Comparison of ENCODE assay signal across 9 mouse cellular contexts in genomic region chr6:52208868-52209684, GRCm38 (mm10). TPM values are rescaled to one million over a fixed set of nuclear protein-coding genes. Genes with fewer than 3 reads are reported as not detected.
DNase-seq lines count a peak whose midpoint lies in the region; ATAC-seq and TF ChIP-seq lines count a peak whose summit lies in the region.
"Had no signal": no experiment of that assay in that cellular context is flagged by ENCODE, and none has a peak within 500 bp of the region (broad histone marks: within the 10 kb centered on the region; RNA-seq: fewer than 3 reads in every experiment).

No protein-coding gene starts in this region.

- 0 out of 2 replicates have a peak, but pooled peaks cover 3% of the 10 kb centered on the region for H3K4me1 ChIP-seq in lung, embryonic 14.5 days (ENCODE audit: insufficient read depth)
- peaks cover 35% of the 10 kb centered on the region for H3K4me1 ChIP-seq in heart, embryonic 15.5 days (replicated peaks)
- H3K4me1 ChIP-seq in neural tube, embryonic 15.5 days = peaks cover 68% of the 10 kb centered on the region

- no peak for DNase-seq in lung, embryonic 14.5 days
- DNase-seq in lung, postnatal 36 days = no peak
- peak; percentile 17 to 39 for DNase-seq in kidney, postnatal 25 days
- no peak for DNase-seq in urinary bladder, postnatal 10 days (ENCODE audit: low spot score)
- DNase-seq in left cerebral cortex, adult 8-10 months (ENCODE audit: low spot score in 2 of 2) = no peak
- DNase-seq in gastrocnemius, adult 8-10 months (ENCODE audit: low spot score in 2 of 2) = no peak
- DNase-seq: retina, postnatal 1 day had no signal

- peak overlapping the region; percentile 89 for H3K27ac ChIP-seq in lung, embryonic 14.5 days (ENCODE audit: low read depth)
- H3K27ac ChIP-seq in heart, embryonic 15.5 days = no peak overlapping the region
- peak overlapping the region; percentile 89 for H3K27ac ChIP-seq in neural tube, embryonic 15.5 days (replicated peaks)

- no peaks in the 10 kb centered on the region for H3K9me3 ChIP-seq in lung, embryonic 14.5 days (ENCODE audit: low read depth, low read length)
- no peaks in the 10 kb centered on the region for H3K9me3 ChIP-seq in heart, embryonic 15.5 days (replicated peaks)
- no peaks in the 10 kb centered on the region for H3K9me3 ChIP-seq in neural tube, embryonic 15.5 days (replicated peaks)

- H3K4me3 ChIP-seq in lung, embryonic 14.5 days (ENCODE audit: low read depth, low read length) = peak overlapping the region; percentile 90
- peak overlapping the region; percentile 33 for H3K4me3 ChIP-seq in heart, embryonic 15.5 days
- H3K4me3 ChIP-seq in neural tube, embryonic 15.5 days (replicated peaks) = peak overlapping the region; percentile 81

- peak overlapping the region; percentile 87 for H3K4me2 ChIP-seq in lung, embryonic 14.5 days
- H3K4me2 ChIP-seq in heart, embryonic 15.5 days = peak overlapping the region; percentile 49
- H3K4me2 ChIP-seq in neural tube, embryonic 15.5 days = peak overlapping the region; percentile 85

- H3K9ac ChIP-seq in lung, embryonic 14.5 days = peak overlapping the region; percentile 64
- H3K9ac ChIP-seq in heart, embryonic 15.5 days = no peak overlapping the region
- H3K9ac ChIP-seq in neural tube, embryonic 15.5 days (replicated peaks) = peak overlapping the region; percentile 63

- 0 out of 2 replicates have a peak, but pooled peaks cover 5% of the 10 kb centered on the region for H3K36me3 ChIP-seq in lung, embryonic 14.5 days (ENCODE audit: insufficient read depth)
- no peaks in the 10 kb centered on the region for H3K36me3 ChIP-seq in heart, embryonic 15.5 days
- H3K36me3 ChIP-seq in neural tube, embryonic 15.5 days = 0 out of 2 replicates have a peak, but pooled peaks cover 3% of the 10 kb centered on the region

- 17% methylated on average over 18 of the region's 18 CpGs for WGBS in lung, embryonic 14.5 days
- WGBS in heart, embryonic 15.5 days = 14% methylated on average over 18 of the region's 18 CpGs
- 3% methylated on average over 18 of the region's 18 CpGs for WGBS in neural tube, embryonic 15.5 days

- no peak for TF ChIP-seq CTCF in lung, embryonic 14.5 days (IDR thresholded peaks at IDR 0.05; ENCODE audit: low read depth)

- no peak for ATAC-seq in lung, embryonic 14.5 days (ENCODE audit: insufficient read depth)
- ATAC-seq in heart, embryonic 15.5 days (replicated peaks; ENCODE audit: insufficient number of reproducible peaks, insufficient read depth, low FRiP score, low read depth) = no peak
- no peak; the same call in 1 of the 2 replicates for ATAC-seq in neural tube, embryonic 15.5 days (ENCODE audit: low FRiP score)

- H3K27me3 ChIP-seq in lung, embryonic 14.5 days (ENCODE audit: insufficient read depth, low read length) = peaks cover 90% of the 10 kb centered on the region
- peaks cover 99% of the 10 kb centered on the region for H3K27me3 ChIP-seq in heart, embryonic 15.5 days
- no peaks in the 10 kb centered on the region for H3K27me3 ChIP-seq in neural tube, embryonic 15.5 days (replicated peaks)

RNA-seq across cellular contexts. Expression of gene Hoxa6, which starts 0.6 kb away (rescaled TPM):
- 4.0 and 5.1 TPM in 2 replicates for polyA plus RNA-seq in lung, embryonic 14.5 days (2014; fragmentation: Nextera tagmentation; extraction: Ambion mirVana)
- 0.27 TPM in 1 of 2 replicates, not detected in the other for polyA plus RNA-seq in heart, embryonic 15.5 days (2015; fragmentation: Nextera tagmentation; extraction: Ambion mirVana)
- 10.3 and 15.0 TPM in 2 replicates for polyA plus RNA-seq in neural tube, embryonic 15.5 days (2015; fragmentation: Nextera tagmentation; extraction: Ambion mirVana)
- total RNA-seq in left cerebral cortex, adult 8-10 months (2022) = not detected
- 1 to 10 TPM in 2 of 4 experiments, under 1 TPM in 2; 0.45 to 2.3 (median 1.2) TPM for total RNA-seq in gastrocnemius, adult 8-10 months (2022)

RNA-seq across cellular contexts. Expression of gene Hoxa3, which starts 4.1 kb away (rescaled TPM):
- polyA plus RNA-seq in lung, embryonic 14.5 days (2014; fragmentation: Nextera tagmentation; extraction: Ambion mirVana) = 10.3 and 11.3 TPM in 2 replicates
- polyA plus RNA-seq in heart, embryonic 15.5 days (2015; fragmentation: Nextera tagmentation; extraction: Ambion mirVana) = 0.89 and 2.4 TPM in 2 replicates
- polyA plus RNA-seq in neural tube, embryonic 15.5 days (2015; fragmentation: Nextera tagmentation; extraction: Ambion mirVana) = 10.7 and 14.6 TPM in 2 replicates
- total RNA-seq in left cerebral cortex, adult 8-10 months (2022) = not detected
- 1 to 10 TPM; 1.3 to 2.9 (median 2.0) TPM for total RNA-seq in gastrocnemius, adult 8-10 months (2022)

RNA-seq across cellular contexts. Expression of gene Gm28308, which starts 4.1 kb away (rescaled TPM):
- polyA plus RNA-seq in lung, embryonic 14.5 days (2014; fragmentation: Nextera tagmentation; extraction: Ambion mirVana) = not detected in 2 replicates
- not detected in 2 replicates for polyA plus RNA-seq in heart, embryonic 15.5 days (2015; fragmentation: Nextera tagmentation; extraction: Ambion mirVana)
- polyA plus RNA-seq in neural tube, embryonic 15.5 days (2015; fragmentation: Nextera tagmentation; extraction: Ambion mirVana) = not detected in 2 replicates
- not detected for total RNA-seq in left cerebral cortex, adult 8-10 months (2022)
- total RNA-seq in gastrocnemius, adult 8-10 months (2022) = under 1 TPM; 0.36 to 0.80 (median 0.51) TPM

RNA-seq across cellular contexts. Expression of gene Hoxa5, which starts 4.7 kb away (rescaled TPM):
- 58.3 and 58.5 TPM in 2 replicates for polyA plus RNA-seq in lung, embryonic 14.5 days (2014; fragmentation: Nextera tagmentation; extraction: Ambion mirVana)
- 2.3 and 6.3 TPM in 2 replicates for polyA plus RNA-seq in heart, embryonic 15.5 days (2015; fragmentation: Nextera tagmentation; extraction: Ambion mirVana)
- 26.8 and 73.9 TPM in 2 replicates for polyA plus RNA-seq in neural tube, embryonic 15.5 days (2015; fragmentation: Nextera tagmentation; extraction: Ambion mirVana)
- not detected for total RNA-seq in left cerebral cortex, adult 8-10 months (2022)
- total RNA-seq in gastrocnemius, adult 8-10 months (2022) = 1 to 10 TPM; 1.2 to 1.9 (median 1.5) TPM

RNA-seq across cellular contexts. Expression of gene Hoxa7, which starts 12.6 kb away (rescaled TPM):
- polyA plus RNA-seq in lung, embryonic 14.5 days (2014; fragmentation: Nextera tagmentation; extraction: Ambion mirVana) = 5.8 and 7.4 TPM in 2 replicates
- polyA plus RNA-seq in heart, embryonic 15.5 days (2015; fragmentation: Nextera tagmentation; extraction: Ambion mirVana) = 0.54 and 1.4 TPM in 2 replicates
- polyA plus RNA-seq in neural tube, embryonic 15.5 days (2015; fragmentation: Nextera tagmentation; extraction: Ambion mirVana) = 86.8 and 109 TPM in 2 replicates
- not detected for total RNA-seq in left cerebral cortex, adult 8-10 months (2022)
- 1 to 10 TPM; 4.7 to 5.9 (median 5.4) TPM for total RNA-seq in gastrocnemius, adult 8-10 months (2022)

Comparison
In these comparisons a context has a peak if more than half of its experiments do, and no peak if none do; other contexts are left out.
1. DNase-seq: peak in kidney, postnatal 25 days (2 of 2); none in lung, embryonic 14.5 days (single experiment), lung, postnatal 36 days (single experiment), urinary bladder, postnatal 10 days (single experiment), left cerebral cortex, adult 8-10 months (0 of 2) and gastrocnemius, adult 8-10 months (0 of 2).
2. H3K4me3 ChIP-seq: peak in every context shown above with its lines; median percentile 90 in lung, embryonic 14.5 days; 81 in neural tube, embryonic 15.5 days; 33 in heart, embryonic 15.5 days.
3. Peak in every context shown above with its lines, with median percentiles within 50 percentile points of each other: H3K4me2 ChIP-seq.